Mouse (Mus musculus): ENCODE data around the gene Lrpprc. TPM values are rescaled to one million over a fixed set of nuclear protein-coding genes. Genes with fewer than 3 reads are reported as not detected.
"Not testable (repeated sequence)": the region's sequence is repeated elsewhere in the genome, so short reads cannot be mapped to it uniquely, and the experiment has no call there.

The Lrpprc gene
- polyA plus RNA-seq, 1 experiment from 2014 or later, result 74.4 TPM

- WGBS, result 63% methylated on average over 7 of the region's 7 CpGs
- no peak for ATAC-seq (ENCODE audit: insufficient number of reproducible peaks, insufficient read depth, low FRiP score, low read depth)
- no peak overlapping the region for H3K4me2 ChIP-seq (ENCODE audit: low read length)
- no peaks in the 10 kb centered on the region for H3K27me3 ChIP-seq (ENCODE audit: control insufficient read depth, insufficient read depth, low read length)
- no peak overlapping the region for H3K4me3 ChIP-seq (ENCODE audit: control insufficient read depth in 1 of 2, insufficient read depth in 1 of 2, low read depth in 1 of 2, low read length in 2 of 2)
- H3K9ac ChIP-seq (ENCODE audit: low read length), result no peak overlapping the region
- H3K27ac ChIP-seq (replicated peaks in 1 of 2; ENCODE audit: control insufficient read depth in 1 of 2, insufficient read depth in 1 of 2, low read depth in 2 of 2, low read length in 2 of 2), result no peak overlapping the region
- H3K9me3 ChIP-seq (ENCODE audit: control insufficient read depth, low read length), result no peaks in the 10 kb centered on the region
- no peaks in the 10 kb centered on the region for H3K36me3 ChIP-seq (ENCODE audit: control insufficient read depth, insufficient read depth, low read length)
- no peaks in the 10 kb centered on the region for H3K4me1 ChIP-seq (ENCODE audit: control insufficient read depth in 2 of 2, insufficient read depth in 2 of 2, low read length in 2 of 2)
These were observed 24.3 kb upstream of the Lrpprc start for GRCm38 (mm10) chr17:84814905-84815304.

- not testable (repeated sequence) for H3K9me3 ChIP-seq (ENCODE audit: control insufficient read depth, low read length); H3K27ac ChIP-seq (replicated peaks in 1 of 2; ENCODE audit: control insufficient read depth in 1 of 2, insufficient read depth in 1 of 2, low read depth in 2 of 2, low read length in 2 of 2); H3K4me1 ChIP-seq (ENCODE audit: control insufficient read depth in 2 of 2, insufficient read depth in 2 of 2, low read length in 2 of 2); ATAC-seq (ENCODE audit: insufficient number of reproducible peaks, insufficient read depth, low FRiP score, low read depth); H3K4me2 ChIP-seq (ENCODE audit: low read length); H3K9ac ChIP-seq (ENCODE audit: low read length); H3K4me3 ChIP-seq (ENCODE audit: control insufficient read depth in 1 of 2, insufficient read depth in 1 of 2, low read depth in 1 of 2, low read length in 2 of 2); H3K36me3 ChIP-seq (ENCODE audit: control insufficient read depth, insufficient read depth, low read length); H3K27me3 ChIP-seq (ENCODE audit: control insufficient read depth, insufficient read depth, low read length)
- 75% methylated on average over 14 of the region's 14 CpGs for WGBS
These were observed 23.6 kb upstream of the Lrpprc start for GRCm38 (mm10) chr17:84814192-84814591.

GRCm38 (mm10) chr17:84792006-84792405, 1.4 kb upstream of the Lrpprc start:
- Histone ChIP-seq H3K9me3 (ENCODE audit: control insufficient read depth, low read length) (no peaks in the 10 kb centered on the region), H3K4me2 (ENCODE audit: low read length) (peak overlapping the region; percentile 79; the same call in 1 of the 2 replicates), H3K4me1 (ENCODE audit: control insufficient read depth in 2 of 2, insufficient read depth in 2 of 2, low read length in 2 of 2) (peaks cover 2 to 20% of the 10 kb centered on the region in 2 experiments; a peak in 2 of 4 replicates), H3K27ac (replicated peaks in 1 of 2; ENCODE audit: control insufficient read depth in 1 of 2, insufficient read depth in 1 of 2, low read depth in 2 of 2, low read length in 2 of 2) (no peak overlapping the region), H3K36me3 (ENCODE audit: control insufficient read depth, insufficient read depth, low read length) (peaks cover 5% of the 10 kb centered on the region), H3K4me3 (ENCODE audit: control insufficient read depth in 1 of 2, insufficient read depth in 1 of 2, low read depth in 1 of 2, low read length in 2 of 2) (0 out of 4 replicates have a peak overlapping the region, but pooled peaks of 1 of the 2 experiments have one; percentile 95), H3K27me3 (ENCODE audit: control insufficient read depth, insufficient read depth, low read length) (no peaks in the 10 kb centered on the region), H3K9ac (ENCODE audit: low read length) (no peak overlapping the region)
- no peak for ATAC-seq (ENCODE audit: insufficient number of reproducible peaks, insufficient read depth, low FRiP score, low read depth)
- WGBS, result 72% methylated on average over 5 of the region's 5 CpGs

GRCm38 (mm10) chr17:84791156-84791555, 567 bp upstream of the Lrpprc start:
- no peaks in the 10 kb centered on the region for H3K27me3 ChIP-seq (ENCODE audit: control insufficient read depth, insufficient read depth, low read length)
- peak overlapping the region; percentile 79 for H3K4me2 ChIP-seq (ENCODE audit: low read length)
- H3K27ac ChIP-seq (replicated peaks in 1 of 2; ENCODE audit: control insufficient read depth in 1 of 2, insufficient read depth in 1 of 2, low read depth in 2 of 2, low read length in 2 of 2), result peak overlapping the region; percentile 74 to 78
- no peaks in the 10 kb centered on the region for H3K9me3 ChIP-seq (ENCODE audit: control insufficient read depth, low read length)
- peak overlapping the region; percentile 55 to 95 for H3K4me3 ChIP-seq (ENCODE audit: control insufficient read depth in 1 of 2, insufficient read depth in 1 of 2, low read depth in 1 of 2, low read length in 2 of 2)
- H3K36me3 ChIP-seq (ENCODE audit: control insufficient read depth, insufficient read depth, low read length), result peaks cover 11% of the 10 kb centered on the region
- H3K9ac ChIP-seq (ENCODE audit: low read length), result peak overlapping the region; percentile 89
- peaks cover 2 to 20% of the 10 kb centered on the region in 2 experiments; a peak in 2 of 4 replicates for H3K4me1 ChIP-seq (ENCODE audit: control insufficient read depth in 2 of 2, insufficient read depth in 2 of 2, low read length in 2 of 2)
- ATAC-seq (ENCODE audit: insufficient number of reproducible peaks, insufficient read depth, low FRiP score, low read depth), result no peak
- WGBS, result 5% methylated on average over 8 of the region's 8 CpGs

GRCm38 (mm10) chr17:84790043-84790442, 546 bp downstream of the Lrpprc start:
- ATAC-seq (ENCODE audit: insufficient number of reproducible peaks, insufficient read depth, low FRiP score, low read depth), result no peak
- Histone ChIP-seq H3K4me3 (ENCODE audit: control insufficient read depth in 1 of 2, insufficient read depth in 1 of 2, low read depth in 1 of 2, low read length in 2 of 2) (peak overlapping the region; percentile 58 to 95), H3K27ac (replicated peaks in 1 of 2; ENCODE audit: control insufficient read depth in 1 of 2, insufficient read depth in 1 of 2, low read depth in 2 of 2, low read length in 2 of 2) (peak overlapping the region; percentile 1 to 83; a peak in 3 of 4 replicates), H3K36me3 (ENCODE audit: control insufficient read depth, insufficient read depth, low read length) (peaks cover 11% of the 10 kb centered on the region), H3K4me2 (ENCODE audit: low read length) (peak overlapping the region; percentile 79), H3K27me3 (ENCODE audit: control insufficient read depth, insufficient read depth, low read length) (no peaks in the 10 kb centered on the region), H3K9ac (ENCODE audit: low read length) (peak overlapping the region; percentile 89), H3K9me3 (ENCODE audit: control insufficient read depth, low read length) (no peaks in the 10 kb centered on the region), H3K4me1 (ENCODE audit: control insufficient read depth in 2 of 2, insufficient read depth in 2 of 2, low read length in 2 of 2) (peaks cover 2 to 20% of the 10 kb centered on the region in 2 experiments; a peak in 2 of 4 replicates)
- WGBS, result 1% methylated on average over 22 of the region's 22 CpGs

GRCm38 (mm10) chr17:84788376-84789125, 2.0 kb downstream of the Lrpprc start:
- Histone ChIP-seq H3K4me3 (ENCODE audit: control insufficient read depth in 1 of 2, insufficient read depth in 1 of 2, low read depth in 1 of 2, low read length in 2 of 2) (no peak overlapping the region), H3K36me3 (ENCODE audit: control insufficient read depth, insufficient read depth, low read length) (peaks cover 11% of the 10 kb centered on the region), H3K9me3 (ENCODE audit: control insufficient read depth, low read length) (no peaks in the 10 kb centered on the region), H3K27ac (replicated peaks in 1 of 2; ENCODE audit: control insufficient read depth in 1 of 2, insufficient read depth in 1 of 2, low read depth in 2 of 2, low read length in 2 of 2) (no peak overlapping the region), H3K4me1 (ENCODE audit: control insufficient read depth in 2 of 2, insufficient read depth in 2 of 2, low read length in 2 of 2) (peaks cover 2 to 20% of the 10 kb centered on the region in 2 experiments; a peak in 2 of 4 replicates), H3K4me2 (ENCODE audit: low read length) (no peak overlapping the region), H3K9ac (ENCODE audit: low read length) (no peak overlapping the region), H3K27me3 (ENCODE audit: control insufficient read depth, insufficient read depth, low read length) (no peaks in the 10 kb centered on the region)
- no peak for ATAC-seq (ENCODE audit: insufficient number of reproducible peaks, insufficient read depth, low FRiP score, low read depth)
- WGBS, result 90% methylated on average over 20 of the region's 20 CpGs

GRCm38 (mm10) chr17:84787477-84787876, 3.1 kb downstream of the Lrpprc start:
- peaks cover 17% of the 10 kb centered on the region for H3K36me3 ChIP-seq (ENCODE audit: control insufficient read depth, insufficient read depth, low read length)

More at GRCm38 (mm10) chr17:84787477-84787876, 3.1 kb downstream of the Lrpprc start:
- ATAC-seq (ENCODE audit: insufficient number of reproducible peaks, insufficient read depth, low FRiP score, low read depth), result no peak
- peaks cover 2 to 20% of the 10 kb centered on the region in 2 experiments; a peak in 2 of 4 replicates for H3K4me1 ChIP-seq (ENCODE audit: control insufficient read depth in 2 of 2, insufficient read depth in 2 of 2, low read length in 2 of 2)
- no peak overlapping the region for H3K4me3 ChIP-seq (ENCODE audit: control insufficient read depth in 1 of 2, insufficient read depth in 1 of 2, low read depth in 1 of 2, low read length in 2 of 2)
- no peak overlapping the region for H3K9ac ChIP-seq (ENCODE audit: low read length)
- H3K4me2 ChIP-seq (ENCODE audit: low read length), result no peak overlapping the region
- H3K27ac ChIP-seq (replicated peaks in 1 of 2; ENCODE audit: control insufficient read depth in 1 of 2, insufficient read depth in 1 of 2, low read depth in 2 of 2, low read length in 2 of 2), result no peak overlapping the region
- no peaks in the 10 kb centered on the region for H3K27me3 ChIP-seq (ENCODE audit: control insufficient read depth, insufficient read depth, low read length)
- WGBS, result 86% methylated on average over 11 of the region's 11 CpGs
- no peaks in the 10 kb centered on the region for H3K9me3 ChIP-seq (ENCODE audit: control insufficient read depth, low read length)
